Mouse (Mus musculus): ENCODE measurements around the gene Fv1.

The Fv1 gene

DNA sequence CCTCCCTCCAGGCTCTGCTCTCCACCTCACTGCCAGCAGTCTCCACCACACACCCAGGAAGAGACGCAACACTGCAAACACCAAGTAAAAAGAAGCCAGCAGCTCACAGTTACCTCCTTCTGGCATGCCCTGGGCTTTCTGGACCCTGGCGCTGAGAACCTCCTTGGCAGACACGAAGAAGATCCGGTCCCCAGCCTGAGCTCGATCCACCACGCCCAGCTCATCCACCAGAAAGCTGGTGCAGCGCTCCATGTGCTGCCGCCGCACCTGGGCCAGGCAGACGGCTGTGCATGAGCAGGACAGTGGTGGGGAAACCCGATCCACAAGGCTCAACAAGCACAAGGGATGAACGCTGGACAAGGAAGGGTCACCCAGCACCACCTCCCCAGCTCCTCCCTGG lies 17.4 kb downstream of the Fv1 start:
- no peak for DNase-seq

DNA sequence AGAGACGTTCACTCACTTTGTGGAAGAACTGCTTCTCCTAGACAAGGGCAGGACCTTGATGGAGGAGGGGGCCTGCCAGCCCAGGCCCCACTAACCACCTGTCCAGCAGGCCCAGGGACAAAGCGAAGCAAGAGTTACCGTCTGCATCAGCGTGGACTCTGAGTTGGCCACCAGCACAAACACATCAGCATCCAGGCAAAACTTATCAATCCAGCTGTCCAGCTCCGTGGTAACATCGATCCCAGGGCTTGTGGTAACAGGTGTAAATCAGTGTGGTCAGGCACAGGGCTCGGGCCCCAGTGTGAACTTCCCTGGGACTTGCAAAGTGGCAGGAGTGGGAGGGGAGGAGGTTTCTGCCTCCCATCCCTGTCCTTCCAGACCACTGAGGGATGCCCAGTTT lies 18.5 kb downstream of the Fv1 start:
- no peak for DNase-seq

DNA sequence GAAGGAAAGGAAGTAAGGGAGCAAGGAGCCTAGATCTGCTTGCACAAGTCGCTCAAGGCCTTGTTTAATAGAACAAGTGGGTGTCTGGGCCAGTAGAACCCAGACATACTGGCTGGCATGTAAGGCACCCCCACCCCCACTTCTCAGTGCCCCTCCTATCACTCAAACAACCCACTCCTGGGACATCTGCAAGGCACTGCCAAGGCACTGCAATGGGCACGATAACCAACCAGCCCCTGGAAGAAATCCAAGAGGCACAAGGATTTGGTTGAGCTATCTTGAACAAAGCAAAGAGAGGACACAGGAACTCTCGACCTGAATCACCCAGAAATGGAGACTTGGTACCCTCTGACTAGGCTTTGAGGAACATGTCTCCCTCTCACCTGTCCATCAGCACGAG lies 19.5 kb downstream of the Fv1 start:
- DNase-seq: no peak

DNA sequence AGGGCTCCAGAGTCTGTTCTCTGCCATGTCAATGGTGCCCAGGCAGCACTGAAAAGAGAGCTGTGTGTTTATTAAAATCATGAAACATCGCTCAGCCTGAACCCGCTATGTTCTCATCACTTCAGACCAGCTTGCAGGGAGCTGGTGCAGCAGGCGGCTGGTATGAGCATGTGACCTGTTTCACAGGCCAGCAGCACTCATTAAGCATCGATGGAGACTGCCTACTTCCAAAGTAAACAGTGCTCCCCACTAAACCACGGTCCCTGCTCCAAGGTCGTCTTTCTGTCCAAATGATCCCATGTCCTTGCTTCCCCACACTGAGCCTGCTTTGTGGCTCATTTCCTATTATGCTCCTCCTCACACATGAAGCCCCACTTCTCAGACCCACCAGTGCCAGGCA lies 21.6 kb downstream of the Fv1 start:
- DNase-seq: no peak

DNA sequence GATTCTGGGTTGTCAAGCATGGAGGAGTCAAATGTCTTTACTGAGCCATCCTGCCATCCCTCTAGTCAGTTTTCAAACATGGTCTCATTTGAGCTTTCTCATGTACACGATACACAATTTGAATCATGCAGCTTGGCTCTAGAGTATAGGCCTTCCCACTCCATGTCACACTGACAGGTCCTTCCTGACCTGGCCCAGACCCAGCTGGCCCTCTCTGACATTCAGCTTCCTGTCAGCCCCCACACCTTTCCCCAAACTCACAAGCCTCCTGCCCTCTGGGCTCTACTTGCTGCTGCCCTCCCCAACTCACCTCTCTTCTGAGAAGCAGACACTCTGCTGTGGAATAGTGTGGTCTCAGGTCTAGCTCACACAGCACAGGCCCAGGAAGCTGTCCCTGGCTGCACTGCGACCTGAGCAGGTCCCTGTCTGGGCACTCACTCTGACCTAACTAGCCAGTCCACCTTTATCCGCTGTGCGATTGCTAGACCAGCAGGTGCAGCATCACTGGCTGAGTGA lies 27.1 kb downstream of the Fv1 start:
- DNase-seq: no peak

DNA sequence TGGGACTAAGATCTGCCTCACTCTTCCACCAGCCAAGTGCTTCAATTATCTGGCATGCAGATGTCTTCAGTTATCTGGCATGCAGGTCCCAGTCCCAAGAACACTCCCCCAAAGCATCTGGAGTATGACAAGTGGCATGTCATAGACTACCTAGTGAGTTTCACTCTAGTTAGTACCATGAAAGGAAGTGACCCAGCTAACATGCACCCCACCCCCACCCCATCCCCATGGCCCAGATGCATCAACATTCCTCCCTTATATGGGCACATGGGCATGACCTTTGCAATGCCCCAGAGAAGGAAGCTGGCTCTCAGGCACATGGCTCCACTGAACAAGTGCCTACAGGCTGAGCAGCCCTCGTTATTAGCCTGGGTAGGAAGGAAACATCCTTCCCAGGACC lies 27.6 kb downstream of the Fv1 start:
- DNase-seq: no peak

DNA sequence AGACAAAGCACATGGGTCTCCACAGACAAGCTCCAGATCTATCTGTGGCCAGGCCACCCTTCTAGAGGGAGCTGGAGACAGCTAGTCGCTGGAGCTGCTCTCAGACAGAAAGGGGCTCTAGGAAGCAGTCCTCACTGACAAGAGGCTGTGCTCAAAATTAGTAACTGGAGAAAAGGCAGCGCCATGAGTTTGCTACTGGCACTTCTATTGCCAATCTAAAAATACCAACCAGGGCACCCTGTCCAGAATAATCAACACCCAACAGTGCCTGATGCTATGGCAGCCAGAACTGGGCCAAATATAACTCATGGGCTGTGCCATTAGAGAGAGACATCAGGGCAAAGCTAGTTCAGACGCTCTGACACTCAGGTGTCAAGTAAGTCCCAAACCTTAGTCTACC lies 28.6 kb downstream of the Fv1 start:
- peak; percentile 50 for DNase-seq

DNA sequence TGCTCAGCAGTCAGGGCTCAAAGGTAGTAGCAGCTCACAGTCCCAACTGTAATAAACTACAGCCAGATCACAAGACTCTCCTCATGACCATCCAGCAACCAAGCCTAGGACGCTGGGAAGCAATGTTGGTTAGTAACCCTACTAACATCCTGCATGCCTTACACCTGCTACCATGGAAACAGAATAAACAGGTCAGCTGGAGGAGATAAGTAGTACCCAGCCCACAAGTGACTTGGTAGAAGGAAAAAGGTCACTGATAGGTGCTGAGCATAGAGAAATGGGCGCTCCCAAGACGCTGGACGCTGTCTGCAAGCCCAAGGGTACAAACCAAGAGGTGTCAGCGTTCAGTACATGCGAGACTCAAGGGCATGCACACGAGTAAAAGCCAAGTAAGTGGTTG lies 31.7 kb downstream of the Fv1 start:
- DNase-seq: no peak

DNA sequence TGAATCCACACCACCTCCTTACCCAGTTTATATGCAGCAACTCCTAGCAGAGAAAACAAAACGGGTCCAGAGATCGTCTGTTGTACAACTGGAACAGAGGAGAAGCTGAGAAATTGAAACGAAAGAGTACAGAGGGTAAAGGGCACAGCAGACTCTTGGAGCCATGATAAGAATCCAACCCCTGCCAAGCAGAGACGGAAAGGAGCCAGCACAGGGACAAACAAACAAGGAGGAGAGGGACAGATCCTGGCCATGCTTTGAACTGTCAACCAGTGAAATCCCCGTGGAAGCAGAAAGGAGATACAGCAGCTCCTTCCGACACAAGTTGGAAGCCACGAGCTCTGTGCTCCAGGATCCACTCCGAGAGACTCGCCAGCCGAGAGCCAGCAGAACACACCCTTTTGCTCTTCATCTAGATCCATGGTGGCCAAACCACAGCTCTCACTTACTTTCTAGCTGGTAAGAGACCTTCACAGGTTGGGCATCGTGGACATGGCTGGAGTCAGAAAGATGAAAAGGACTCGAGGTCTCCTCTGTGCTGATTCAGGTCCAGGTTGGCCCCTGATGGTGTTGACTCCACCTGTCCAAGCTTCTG lies 34.2 kb downstream of the Fv1 start:
- peak; percentile 36 for DNase-seq

DNA sequence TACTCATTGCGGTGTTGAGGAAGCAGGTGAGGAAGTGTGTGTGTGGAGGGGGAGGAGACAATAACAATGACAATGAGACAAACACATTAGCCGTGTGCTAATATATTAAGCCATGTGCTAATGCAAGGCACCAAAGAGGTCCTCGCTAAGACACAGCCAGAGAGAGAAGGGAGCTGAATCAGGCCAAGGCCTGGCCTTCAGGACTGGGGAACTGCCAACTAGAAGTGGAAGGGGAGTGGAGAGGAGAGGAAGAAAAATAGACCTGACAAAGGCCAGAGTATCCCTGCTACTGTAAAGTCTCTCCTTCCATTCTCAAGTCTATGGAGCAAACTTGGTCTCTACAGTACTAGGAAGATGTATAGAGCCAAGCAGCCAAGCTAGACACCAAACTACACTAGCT lies 34.8 kb downstream of the Fv1 start:
- peak; percentile 47 for DNase-seq

DNA sequence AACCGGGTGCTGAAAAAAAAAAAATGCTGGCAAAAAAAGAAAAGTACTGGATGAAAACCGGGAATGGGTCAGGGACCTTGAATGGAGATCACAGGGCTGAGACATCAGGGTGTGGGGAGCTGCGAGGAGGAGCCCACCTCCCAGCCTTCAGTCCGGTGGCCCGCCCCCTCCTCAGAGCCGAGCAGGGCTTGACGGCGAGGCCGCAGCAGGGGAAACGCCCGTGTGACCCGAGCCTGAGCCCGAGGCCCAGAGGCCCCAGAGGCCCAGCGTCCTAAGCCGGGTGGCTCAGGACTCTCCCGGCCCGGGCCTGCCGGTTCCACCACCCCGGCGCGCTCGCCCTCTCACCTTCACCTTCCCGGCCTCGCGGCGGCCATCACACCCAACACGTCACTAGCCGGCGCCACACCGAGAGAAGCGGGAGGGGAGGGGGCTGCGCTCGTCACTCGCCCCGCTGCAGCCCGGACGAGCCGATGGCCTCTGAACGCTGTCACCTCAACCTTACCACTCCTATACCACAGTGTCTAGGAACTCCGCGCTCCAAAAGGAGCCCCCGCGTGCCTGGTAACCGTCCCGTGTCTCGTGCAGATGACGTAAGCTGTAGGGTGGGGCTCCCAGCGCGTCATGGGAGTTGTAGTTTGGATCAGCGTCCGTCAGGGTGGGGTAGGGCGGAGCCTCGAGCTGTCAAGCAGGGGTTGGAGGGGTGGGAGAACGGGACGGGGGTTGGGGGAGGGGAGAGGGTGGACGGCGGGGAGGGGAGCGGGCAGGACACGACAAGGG lies 35.7 kb downstream of the Fv1 start, which contains the start of gene Mfn2:
Gene Mfn2, minus strand, starts transcription at position 392 of the 777 bp plus-strand sequence.
- peak; percentile 94 for DNase-seq

DNA sequence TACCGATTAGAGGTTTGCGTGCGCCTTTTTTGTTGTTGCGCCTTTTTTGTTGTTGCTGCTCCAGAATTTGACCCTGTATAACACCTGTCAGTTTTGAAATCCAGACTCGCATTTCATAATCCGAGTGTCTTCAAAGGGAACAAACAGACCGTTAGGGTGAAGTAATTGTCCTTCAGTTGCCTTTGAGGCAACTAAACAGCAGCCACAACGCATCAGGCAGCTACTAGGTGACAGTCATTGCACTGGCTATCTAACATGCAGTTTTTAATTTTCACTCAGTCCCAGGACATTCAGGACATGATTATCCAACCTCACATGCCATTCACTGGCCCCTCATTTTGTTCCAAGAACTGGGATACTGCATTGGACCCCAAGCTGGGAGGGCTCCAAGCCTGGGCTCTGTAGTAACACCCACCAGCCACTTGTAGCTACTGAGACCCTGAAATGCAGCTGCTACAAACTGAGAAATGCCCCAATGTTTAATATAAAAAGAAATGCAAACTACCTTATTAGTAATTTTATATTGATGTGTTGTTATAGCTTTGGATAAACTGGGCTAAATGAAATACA lies 36.4 kb downstream of the Fv1 start:
- DNase-seq: peak; percentile 64

DNA sequence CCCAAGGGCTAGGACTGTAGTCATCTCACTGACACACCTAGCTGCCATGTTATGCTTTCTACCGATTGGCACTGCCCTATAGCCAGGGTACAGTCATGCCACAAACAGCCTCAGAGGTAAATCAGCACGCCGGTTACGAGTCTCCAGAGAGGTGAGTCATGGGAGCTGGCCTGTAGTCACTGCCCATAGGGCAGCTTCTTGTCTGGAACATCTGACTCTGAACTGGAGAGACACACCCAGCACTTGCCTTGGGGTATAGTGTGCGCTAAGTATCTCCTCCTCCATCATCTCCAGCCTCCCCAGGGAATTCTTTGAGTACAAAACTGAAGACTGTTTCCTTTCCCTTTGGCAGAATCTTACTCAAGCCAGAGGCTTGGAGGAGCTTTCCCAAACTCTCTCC lies 37.5 kb downstream of the Fv1 start:
- DNase-seq: peak; percentile 38

DNA sequence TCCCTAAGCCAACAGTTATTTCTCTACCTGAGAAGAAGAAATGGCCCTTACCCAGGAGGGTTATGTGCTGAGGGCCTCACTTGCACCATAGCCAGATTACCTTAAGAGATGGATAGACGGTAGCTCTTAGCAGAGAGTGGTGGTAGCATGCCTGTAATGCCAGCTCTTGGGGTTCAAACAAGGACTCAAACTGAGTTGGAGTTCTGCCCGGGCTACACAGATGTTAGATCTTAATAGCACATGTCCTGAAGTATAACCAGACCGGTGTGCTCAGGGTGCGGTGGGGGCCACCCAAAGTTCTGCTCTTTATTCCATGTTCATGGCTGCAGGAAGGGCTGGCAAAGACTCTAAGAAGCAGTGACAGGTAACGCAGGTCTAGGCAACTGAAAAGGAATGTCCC lies 40.7 kb downstream of the Fv1 start:
- no peak for DNase-seq

DNA sequence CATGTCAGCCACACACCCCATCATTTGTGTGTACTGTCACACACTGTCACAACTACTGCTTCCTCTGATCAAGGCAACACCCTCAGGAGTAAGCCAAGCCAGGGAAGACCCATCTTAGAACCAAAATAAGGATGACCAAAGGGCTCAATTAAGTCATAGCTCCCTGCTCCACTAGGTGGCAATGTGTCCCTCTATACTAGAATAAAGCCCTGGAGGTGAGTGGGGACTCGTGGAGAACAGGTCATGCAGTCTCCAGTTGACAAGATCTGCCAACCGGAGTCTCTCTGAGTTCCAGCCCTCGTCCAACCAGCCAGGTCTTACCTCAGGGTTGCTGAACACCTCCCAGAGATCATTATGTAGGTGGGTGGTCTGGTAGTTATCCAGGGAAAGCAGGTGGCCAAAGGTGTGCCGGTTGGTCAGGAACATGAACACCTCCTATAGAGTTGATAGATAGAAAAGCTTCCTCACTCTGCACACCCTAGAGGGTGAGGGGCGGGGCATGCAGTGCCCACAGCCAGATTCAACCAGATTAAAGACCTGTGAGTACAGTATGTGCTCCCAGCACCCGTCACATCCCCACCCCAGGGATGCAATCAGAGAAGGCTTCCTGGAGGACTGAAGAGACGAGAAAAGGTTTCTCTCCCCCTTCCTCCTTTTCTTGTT lies 49.8 kb downstream of the Fv1 start:
- no peak for DNase-seq
